Comparison of ENCODE assay signal across 8 mouse cellular contexts in the genomic region with DNA sequence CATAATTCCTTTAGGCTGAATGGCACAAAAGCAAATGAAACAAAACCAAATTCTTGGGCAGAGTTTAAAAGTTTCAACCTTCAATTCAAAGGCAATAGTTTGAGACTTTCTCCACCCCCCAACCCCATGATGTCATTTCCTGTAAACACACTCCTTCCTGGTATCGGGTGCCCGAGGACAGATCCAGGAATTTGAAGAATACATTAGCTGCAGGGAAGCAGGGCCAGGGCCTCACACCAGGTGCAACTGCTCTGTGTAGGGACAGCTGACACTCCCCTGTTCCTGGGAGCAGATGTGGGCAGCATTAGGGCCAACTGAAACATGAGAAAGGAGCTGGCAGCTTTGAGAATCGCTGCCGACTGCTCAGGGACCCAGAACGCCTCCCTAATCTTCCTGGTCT.
DNase-seq lines count a peak whose midpoint lies in the region; ATAC-seq and TF ChIP-seq lines count a peak whose summit lies in the region.

No protein-coding gene starts in this region.

- peak overlapping the region; percentile 53 for H3K9ac ChIP-seq in limb, embryonic 13.5 days

- peak; percentile 86 for ATAC-seq in limb, embryonic 13.5 days (ENCODE audit: low FRiP score, low read depth)

- peaks cover 28% of the 10 kb centered on the region for H3K36me3 ChIP-seq in limb, embryonic 13.5 days

- peak overlapping the region; percentile 64 for H3K27ac ChIP-seq in limb, embryonic 13.5 days
- H3K27ac ChIP-seq in left cerebral cortex, adult 2 months = no peak overlapping the region

- no peak for TF ChIP-seq CTCF in left cerebral cortex, adult 2 months (IDR thresholded peaks at IDR 0.05)

- intact Hi-C loops in left cerebral cortex, adult 2 months (cut with DNase I) = no loop called here

- H3K4me2 ChIP-seq in limb, embryonic 13.5 days (replicated peaks) = peak overlapping the region; percentile 9; the same call in 1 of the 2 replicates

- DNase-seq in heart, adult 18-20 months = peak; percentile 19 to 31
- DNase-seq in heart, adult 8-10 months (ENCODE audit: low spot score) = no peak
- DNase-seq in urinary bladder, postnatal 14 days (ENCODE audit: low spot score) = peak; percentile 25
- DNase-seq in urinary bladder, adult 2 months (ENCODE audit: low spot score) = no peak
- DNase-seq in spleen, postnatal 10 days (ENCODE audit: low spot score in 2 of 2) = no peak
- DNase-seq in left cerebral cortex, adult 2 months (ENCODE audit: extremely low spot score in 1 of 2, low spot score in 2 of 2) = no peak
- no peak for DNase-seq in cerebellum, adult 8-10 months

- H3K9me3 ChIP-seq in limb, embryonic 13.5 days = no peaks in the 10 kb centered on the region

- WGBS in limb, embryonic 13.5 days = 11% methylated on average over 5 of the region's 5 CpGs

- H3K27me3 ChIP-seq in limb, embryonic 13.5 days = no peaks in the 10 kb centered on the region

- H3K4me3 ChIP-seq in limb, embryonic 13.5 days = no peak overlapping the region
- no peak overlapping the region for H3K4me3 ChIP-seq in left cerebral cortex, adult 2 months

- peaks cover 22% of the 10 kb centered on the region for H3K4me1 ChIP-seq in limb, embryonic 13.5 days

Comparison
In these comparisons a context has a peak if more than half of its experiments do, and no peak if none do; other contexts are left out.
1. DNase-seq: peak in heart, adult 18-20 months (2 of 2) and urinary bladder, postnatal 14 days (single experiment); none in heart, adult 8-10 months (single experiment), urinary bladder, adult 2 months (single experiment), spleen, postnatal 10 days (0 of 2), left cerebral cortex, adult 2 months (0 of 2) and cerebellum, adult 8-10 months (single experiment).